Mouse (Mus musculus): Measurements from ENCODE around the gene Gpr83.

Gpr83 gene

DNA sequence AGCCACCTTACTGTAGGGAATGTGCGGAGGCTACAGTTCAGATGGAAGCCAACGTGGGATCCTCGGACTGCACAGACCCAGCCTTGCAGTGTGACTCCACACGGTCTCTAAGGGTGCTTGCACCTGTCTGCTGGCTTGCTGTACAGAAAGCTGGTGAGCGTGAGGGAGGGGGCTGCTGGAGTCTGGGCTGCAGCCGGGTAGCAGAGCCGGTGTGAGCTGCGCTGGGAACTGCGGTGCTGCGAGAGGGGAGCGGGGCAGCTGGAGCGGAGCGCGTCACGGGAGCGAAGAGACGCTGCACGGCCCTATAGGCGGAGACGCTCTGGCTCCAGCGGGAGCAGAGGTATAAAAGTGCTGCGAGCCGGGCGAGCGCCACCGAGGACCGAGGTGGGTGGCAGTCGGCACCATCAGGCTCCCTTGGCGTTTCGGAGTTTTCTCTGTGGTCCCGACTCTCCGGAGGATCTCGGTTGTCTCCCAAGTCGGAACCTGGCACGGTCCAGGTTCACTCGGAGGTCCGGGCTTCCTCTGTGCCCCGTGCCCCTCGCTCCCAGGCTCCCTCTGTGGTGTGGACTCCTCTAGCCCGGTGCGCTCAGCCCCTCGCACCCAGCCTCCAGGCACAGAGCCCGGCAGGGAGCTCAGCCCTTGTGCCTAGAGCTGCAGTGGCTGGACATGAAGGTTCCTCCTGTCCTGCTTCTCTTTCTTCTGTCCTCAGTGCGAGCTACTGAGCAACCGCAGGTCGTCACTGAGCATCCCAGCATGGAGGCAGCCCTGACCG lies at the start of gene Gpr83:
TSS of gene Gpr83 (plus strand) at position 343 of the 772 bp plus-strand sequence.
- DNase-seq (ENCODE audit: low spot score), result no peak

DNA sequence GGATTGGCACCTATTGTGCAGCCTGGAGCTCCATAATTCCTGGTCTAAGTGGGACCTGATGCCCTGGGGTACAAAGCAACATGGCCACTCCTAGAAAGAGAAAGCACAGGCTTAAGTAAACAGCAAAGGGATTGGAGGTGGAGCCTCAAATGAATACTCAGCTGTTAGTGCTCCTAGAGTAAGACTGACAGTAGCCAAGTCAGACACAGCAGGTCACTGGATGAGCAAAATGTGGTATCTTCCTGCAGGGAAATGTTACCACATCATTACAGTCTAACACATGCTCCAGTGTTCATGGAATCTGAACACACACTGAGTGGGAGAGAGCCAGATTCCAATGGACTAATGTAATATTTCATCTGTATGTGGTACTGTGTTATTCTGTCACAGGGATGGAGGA lies 38.6 kb upstream of the Gpr83 start:
- no peak for DNase-seq (ENCODE audit: low spot score)

GRCm38 (mm10) chr9:14824840-14825239 lies 35.2 kb upstream of the Gpr83 start:
- DNase-seq (ENCODE audit: low spot score), result no peak

DNA sequence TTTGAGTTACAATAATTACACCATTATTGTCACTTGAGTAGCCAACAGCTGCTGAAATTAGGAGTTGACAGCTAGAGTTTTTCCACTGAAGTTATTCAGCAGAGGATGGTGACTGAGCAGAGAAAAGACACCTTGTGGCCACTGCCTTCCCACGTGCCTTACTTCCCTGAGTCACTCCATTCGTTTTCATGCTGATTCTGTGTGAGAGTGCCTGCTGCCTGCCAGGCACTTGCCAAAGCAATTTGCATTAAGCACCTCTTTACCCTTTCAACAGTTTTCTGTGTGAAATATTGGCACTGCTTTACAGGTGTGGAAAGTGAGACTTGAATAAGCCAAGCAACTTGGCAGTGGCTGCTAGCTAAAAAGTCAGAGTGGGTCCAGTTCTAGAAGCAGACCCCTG lies 32.1 kb upstream of the Gpr83 start:
- DNase-seq (ENCODE audit: low spot score), result no peak

DNA sequence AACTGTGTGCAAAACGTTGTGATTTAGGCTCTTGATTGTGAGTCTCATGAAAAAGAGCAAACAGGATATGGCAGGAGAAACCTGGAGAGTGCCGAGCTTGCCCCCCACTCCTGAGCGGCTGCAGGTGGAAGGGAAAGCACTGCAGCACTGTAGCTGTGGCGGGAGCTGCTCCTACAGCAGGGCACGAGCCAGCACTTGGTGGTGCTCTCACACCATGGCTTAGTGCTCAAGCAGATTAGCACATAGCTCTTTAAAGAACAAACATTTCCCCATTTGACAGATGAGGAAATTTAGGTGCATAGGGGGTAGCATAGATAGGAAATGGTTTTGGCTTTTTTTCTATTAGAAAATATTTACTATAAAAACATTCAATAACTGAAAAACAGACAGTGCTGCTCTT lies 28.0 kb upstream of the Gpr83 start:
- no peak for DNase-seq (ENCODE audit: low spot score)

GRCm38 (mm10) chr9:14835335-14836075 lies 24.5 kb upstream of the Gpr83 start:
- DNase-seq (ENCODE audit: low spot score), result no peak

DNA sequence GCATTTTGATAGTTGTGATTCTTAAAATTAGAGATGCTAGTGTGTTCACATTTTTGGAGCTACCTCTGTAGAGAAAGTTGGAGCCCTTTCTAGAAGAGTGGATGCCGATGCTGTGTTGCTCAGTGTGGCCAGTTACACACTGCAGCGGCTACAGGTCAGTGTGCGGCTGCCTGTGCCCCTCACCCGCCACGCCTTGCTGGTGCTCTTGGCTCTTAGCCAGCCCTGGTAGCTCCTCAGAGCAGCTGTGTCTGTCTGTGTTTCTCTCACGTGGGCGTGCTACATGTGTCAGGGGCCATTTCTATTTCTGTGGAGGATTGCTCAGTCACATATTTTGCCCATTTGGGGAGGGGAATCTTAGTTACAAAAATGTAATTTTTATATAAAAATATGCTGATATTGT lies 20.5 kb upstream of the Gpr83 start:
- peak; percentile 60 for DNase-seq (ENCODE audit: low spot score)

DNA sequence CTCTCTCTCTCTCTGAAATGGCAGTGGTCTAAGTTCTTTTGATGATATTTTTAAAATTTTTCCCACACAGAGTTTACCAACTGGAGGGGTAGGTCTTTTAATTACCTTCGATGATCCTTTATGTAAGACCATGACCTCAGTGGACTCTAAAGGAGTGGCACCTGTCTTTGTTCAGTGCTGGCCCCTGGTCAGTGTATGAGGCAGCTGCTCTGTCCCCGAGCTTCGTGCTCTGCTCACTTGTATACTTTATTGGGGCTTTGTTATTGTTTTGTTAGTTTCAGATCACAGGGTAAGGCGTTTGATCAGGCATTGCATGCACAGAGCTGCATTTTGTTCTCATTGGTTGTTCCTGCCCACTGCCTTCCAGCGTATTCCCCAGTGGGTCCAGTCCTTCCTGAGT lies 20.0 kb upstream of the Gpr83 start:
- no peak for DNase-seq (ENCODE audit: low spot score)

DNA sequence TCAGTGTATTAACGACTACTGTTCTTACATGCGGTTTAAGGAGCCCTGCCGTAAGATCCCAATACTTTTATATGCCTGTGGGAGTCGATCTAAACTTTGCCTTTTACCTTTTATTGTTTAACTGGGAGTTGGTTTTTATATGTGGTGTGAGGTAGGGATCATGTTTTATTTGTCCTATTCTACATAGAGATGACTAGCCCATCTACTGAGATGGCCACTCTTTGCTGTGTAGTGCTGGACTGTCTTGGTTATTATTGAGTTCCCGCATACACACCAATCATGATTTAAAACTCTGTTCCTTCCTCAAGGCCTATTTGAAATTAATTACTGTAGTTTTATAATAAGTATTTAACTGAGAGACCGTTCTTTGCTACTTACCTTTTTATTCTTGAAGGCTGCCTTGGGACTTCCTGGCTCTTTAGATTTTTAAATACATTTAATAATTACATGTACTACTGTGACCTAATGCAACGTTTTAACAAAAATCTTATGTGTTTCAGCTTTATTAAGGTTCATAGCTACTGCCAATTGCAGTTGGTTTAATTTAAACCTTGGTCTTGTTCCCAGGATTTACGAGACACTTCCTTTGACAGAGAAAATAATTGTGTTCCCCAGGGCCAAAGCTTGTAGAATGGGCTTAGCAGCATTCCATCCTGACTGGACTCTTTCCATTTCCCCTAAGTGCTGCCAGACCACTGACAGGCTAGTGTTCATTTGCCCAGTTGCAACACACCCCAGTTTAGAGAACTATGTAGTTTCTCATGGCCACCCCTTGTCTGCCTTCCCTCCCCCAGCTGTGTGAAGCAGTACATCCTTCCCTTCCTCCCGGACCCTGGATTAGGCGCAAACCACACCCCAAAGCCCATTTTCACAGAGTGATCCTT lies 17.9 kb upstream of the Gpr83 start:
- no peak for DNase-seq (ENCODE audit: low spot score)

- DNase-seq (ENCODE audit: low spot score), result no peak
Observed at GRCm38 (mm10) chr9:14843311-14843857, 16.6 kb upstream of the Gpr83 start.

DNA sequence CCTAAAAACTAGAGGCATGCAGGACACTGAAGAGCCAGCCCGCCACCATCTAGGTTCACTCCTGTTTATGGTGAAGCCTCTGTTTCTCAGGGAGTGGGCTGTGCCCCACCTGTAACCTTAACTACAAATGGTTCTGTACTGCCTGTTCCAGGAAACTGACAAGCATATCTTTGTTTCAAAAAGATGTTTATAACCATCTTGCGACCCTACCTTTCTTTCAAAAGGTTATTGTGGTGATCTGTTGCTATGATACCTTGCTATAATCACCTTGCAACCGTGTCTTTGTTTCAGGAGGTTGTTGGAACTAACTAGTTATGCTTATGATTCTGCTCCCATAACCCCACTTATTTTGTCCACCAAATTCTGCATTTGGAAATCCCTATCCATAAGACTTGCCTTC lies 16.1 kb upstream of the Gpr83 start:
- DNase-seq (ENCODE audit: low spot score), result no peak

DNA sequence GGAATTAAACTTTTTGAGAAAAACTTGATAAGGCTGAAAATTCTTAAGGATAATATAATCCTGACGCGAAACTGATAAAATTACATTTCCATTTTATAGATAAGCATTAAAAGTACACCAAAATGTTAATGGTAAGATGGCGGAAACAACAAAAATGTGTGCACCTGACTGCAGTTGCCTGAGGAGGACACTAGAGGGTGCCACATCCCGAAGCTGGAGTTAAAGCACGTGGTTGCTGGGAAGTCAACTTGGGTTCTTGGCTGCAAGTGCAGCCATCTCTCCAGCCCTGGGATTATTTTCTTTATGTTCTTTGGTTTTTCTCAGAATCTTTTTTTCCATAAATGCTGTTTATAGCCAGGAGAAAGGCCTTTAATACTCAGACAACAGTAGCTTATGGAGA lies 13.6 kb upstream of the Gpr83 start:
- no peak for DNase-seq (ENCODE audit: low spot score)

DNA sequence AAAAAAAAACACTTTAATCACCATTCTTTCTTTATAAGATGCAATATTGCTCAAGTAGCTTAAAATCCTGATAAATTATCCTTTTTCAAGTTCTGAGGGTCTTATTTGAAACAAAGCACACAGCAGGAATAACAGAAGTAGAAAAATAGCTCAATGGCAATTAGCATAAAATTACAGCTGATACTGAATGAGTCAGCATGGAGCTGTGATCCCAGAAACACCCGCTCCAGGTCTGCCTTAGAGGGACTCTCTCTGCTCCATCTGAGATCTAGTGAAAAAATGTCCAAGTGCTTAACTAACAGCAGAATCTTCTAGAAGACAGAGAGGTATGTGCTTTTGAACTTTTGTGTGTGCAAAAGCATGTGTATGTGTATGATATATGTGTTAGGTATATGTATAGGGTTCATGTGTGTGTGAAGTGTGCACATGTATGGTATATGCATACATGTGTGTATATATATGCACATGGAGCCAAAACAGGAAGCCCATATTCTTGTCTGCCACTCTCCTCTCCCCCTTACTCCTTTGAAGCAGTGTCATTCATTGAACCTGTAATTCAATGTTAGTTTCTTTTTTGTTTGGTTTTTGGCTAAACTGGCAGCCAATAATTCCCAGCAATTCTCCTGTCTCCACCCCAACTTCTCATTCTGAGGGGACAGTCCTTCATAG lies 11.6 kb upstream of the Gpr83 start:
- no peak for DNase-seq (ENCODE audit: low spot score)

GRCm38 (mm10) chr9:14854585-14854984 lies 5.4 kb upstream of the Gpr83 start:
- DNase-seq (ENCODE audit: low spot score), result no peak

- DNase-seq (ENCODE audit: low spot score), result no peak
Observed at GRCm38 (mm10) chr9:14856922-14857654, 2.9 kb upstream of the Gpr83 start.

DNA sequence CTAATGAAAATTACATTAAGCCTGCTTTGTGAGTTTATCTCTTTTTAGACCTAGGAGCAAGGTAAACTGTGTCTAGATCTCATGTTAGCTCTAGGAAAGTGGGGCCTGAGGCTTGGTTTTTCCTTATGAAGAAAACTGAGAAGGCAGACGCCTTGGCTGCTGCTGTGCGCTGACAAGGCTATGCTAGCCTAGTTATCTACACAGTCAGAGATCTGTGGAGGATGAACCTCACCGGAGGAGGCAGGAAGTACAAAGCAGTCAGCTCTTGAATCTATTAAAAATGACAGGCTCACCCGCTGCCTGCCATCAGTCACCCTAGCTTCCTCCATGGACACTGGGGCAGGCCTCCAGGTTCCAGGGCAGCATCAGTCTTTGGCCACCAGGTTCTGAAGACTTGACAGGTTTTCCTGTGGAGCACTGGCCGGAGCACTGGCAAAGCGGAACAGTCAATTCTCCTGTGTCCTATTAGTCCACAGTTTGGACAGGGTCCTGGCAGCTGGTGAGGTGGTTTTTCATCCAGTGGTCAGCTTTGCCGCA lies 1.8 kb upstream of the Gpr83 start:
- DNase-seq (ENCODE audit: low spot score), result no peak

DNA sequence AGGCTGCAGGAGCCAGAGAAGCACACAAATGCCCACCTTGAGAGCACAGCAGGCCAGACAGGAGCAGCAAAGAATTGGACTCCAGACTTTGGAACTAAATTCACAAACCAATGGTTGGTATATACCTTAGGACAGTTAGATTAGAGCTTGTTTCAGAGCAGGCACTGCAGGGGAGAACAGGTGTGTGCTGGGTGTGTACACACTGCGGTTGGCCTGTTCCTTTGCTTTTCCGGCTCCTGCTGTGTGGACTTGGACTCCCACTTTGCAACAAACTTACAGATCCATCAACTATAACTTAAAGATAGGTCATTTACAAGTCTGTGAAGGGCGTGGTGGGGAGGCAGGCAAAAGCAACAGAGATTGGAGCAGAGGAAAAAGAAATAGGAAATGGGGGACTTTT lies 1.2 kb upstream of the Gpr83 start:
- no peak for DNase-seq (ENCODE audit: low spot score)

- no peak for DNase-seq (ENCODE audit: low spot score)
Observed at GRCm38 (mm10) chr9:14863126-14863525, 3.1 kb downstream of the Gpr83 start.

DNA sequence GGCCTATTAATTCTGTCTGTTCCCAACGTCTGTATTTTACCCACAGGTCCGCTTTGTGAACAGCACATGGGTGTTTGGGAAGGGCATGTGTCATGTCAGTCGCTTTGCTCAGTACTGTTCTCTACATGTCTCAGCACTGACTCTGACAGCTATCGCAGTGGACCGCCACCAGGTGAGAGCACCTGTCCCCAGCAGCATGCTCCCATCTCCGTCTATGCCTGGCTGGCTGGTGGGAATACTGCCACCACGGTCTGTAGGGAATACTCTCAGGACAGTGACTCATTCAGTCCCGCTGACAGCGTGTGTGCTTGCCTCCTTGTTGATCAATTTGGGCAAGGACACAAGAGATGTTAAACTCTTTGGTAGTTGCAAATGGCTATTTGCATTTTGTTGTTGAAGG lies 4.7 kb downstream of the Gpr83 start:
- no peak for DNase-seq (ENCODE audit: low spot score)

- peak; percentile 72 for DNase-seq (ENCODE audit: low spot score)
Observed at GRCm38 (mm10) chr9:14866957-14867356, 6.9 kb downstream of the Gpr83 start.

DNA sequence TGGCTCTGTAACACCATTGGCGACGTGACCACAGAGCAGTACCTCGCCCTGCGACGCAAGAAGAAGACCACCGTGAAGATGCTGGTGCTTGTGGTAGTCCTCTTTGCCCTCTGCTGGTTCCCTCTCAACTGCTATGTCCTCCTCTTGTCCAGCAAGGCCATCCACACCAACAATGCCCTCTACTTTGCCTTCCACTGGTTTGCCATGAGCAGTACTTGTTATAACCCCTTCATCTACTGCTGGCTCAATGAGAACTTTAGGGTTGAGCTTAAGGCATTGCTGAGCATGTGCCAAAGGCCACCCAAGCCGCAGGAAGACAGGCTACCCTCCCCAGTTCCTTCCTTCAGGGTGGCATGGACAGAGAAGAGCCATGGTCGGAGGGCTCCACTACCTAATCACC lies 8.3 kb downstream of the Gpr83 start:
- DNase-seq (ENCODE audit: low spot score), result no peak

All from testis, postnatal 10 days (tissue).